Mouse (Mus musculus): ENCODE results near the gene Sirt4. TPM values are rescaled to one million over a fixed set of nuclear protein-coding genes. Genes with fewer than 3 reads are reported as not detected.

Sirt4 gene
- polyA plus RNA-seq, 1 experiment from 2014 or later = 20.0 TPM

DNA sequence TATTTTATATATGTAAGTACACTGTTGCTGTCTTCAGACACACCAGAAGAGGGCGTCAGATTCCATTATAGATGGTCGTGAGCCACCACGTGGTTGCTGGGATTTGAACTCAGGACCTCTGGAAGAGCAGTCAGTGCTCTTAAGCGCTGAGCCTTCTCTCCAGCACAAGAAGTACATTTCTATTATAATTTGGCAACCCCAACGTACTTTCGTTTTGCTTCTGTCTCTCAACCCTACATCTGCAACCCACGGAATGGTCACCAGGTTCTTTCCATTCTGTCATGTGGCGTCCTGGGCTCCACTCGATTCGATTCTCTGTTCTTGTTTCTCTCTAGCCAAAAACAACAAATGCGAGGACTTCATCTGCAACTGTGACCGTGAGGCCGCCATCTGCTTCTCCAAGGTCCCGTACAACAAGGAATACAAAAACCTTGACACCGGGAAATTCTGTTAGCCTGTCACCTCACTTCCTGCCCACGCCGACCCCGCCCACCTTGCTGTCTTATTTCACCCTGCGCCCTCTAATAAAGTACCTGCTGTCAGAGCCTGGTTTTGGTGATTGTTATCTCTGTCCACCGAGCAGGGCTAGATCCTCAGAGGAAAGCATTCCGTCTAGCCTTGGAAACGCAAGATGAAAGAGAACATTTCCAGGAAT is 10.2 kb downstream of the Sirt4 start:
- Histone ChIP-seq H3K27me3 (peaks cover 6% of the 10 kb centered on the region), H3K27ac (no peak overlapping the region), H3K4me2 (no peak overlapping the region), H3K4me1 (peaks cover 21% of the 10 kb centered on the region), H3K9me3 (no peaks in the 10 kb centered on the region), H3K36me3 (replicated peaks) (no peaks in the 10 kb centered on the region; the same call in 1 of the 2 replicates), H3K4me3 (replicated peaks) (no peak overlapping the region), H3K9ac (no peak overlapping the region)
- WGBS = 82% methylated on average over 22 of the region's 22 CpGs
- ATAC-seq (ENCODE audit: low FRiP score) = no peak

- no peak for ATAC-seq (ENCODE audit: low FRiP score)
- no peaks in the 10 kb centered on the region for H3K9me3 ChIP-seq
- WGBS = 71% methylated on average over 10 of the region's 10 CpGs
- H3K27ac ChIP-seq = no peak overlapping the region
- no peak overlapping the region for H3K9ac ChIP-seq
- no peak overlapping the region for H3K4me3 ChIP-seq (replicated peaks)
- no peak overlapping the region for H3K4me2 ChIP-seq
- peaks cover 21% of the 10 kb centered on the region for H3K4me1 ChIP-seq
- peaks cover 5% of the 10 kb centered on the region for H3K27me3 ChIP-seq
- no peaks in the 10 kb centered on the region; the same call in 1 of the 2 replicates for H3K36me3 ChIP-seq (replicated peaks)
These were observed 11.3 kb downstream of the Sirt4 start for GRCm38 (mm10) chr5:115473191-115473590.

DNA sequence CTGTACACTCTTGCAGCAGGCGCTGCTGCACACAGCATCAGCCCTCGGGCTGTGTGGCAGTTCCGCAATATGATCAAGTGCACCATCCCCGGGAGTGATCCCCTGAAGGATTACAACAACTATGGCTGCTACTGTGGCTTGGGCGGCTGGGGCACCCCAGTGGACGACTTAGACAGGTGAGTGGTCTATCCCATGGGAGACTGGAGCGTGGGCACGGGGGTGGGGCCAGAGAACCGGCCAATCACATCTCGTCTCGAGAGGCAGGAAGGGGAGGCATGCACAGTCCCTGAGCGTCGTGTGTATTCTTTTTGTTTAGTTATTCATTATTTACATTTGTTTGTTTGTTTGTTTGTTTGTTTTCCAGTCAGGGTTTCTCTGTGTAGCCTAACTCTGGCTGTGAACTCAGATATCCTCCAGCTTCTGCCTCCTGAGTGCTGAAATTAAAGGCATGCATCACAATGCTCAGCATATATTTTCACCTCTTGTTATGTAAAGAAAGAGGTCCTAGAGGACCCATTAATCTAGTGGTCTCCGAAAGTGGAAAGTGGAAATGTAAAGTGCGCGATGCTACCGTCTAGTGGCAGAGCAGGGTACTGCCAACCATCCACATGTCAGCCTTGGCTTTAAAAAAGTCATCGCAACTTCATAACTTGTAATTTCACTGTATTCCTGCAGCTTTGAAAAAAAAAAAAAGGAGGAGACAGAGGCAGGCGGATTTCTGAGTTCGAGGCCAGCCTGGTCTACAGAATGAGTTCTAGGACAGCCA is 13.6 kb downstream of the Sirt4 start:
- Histone ChIP-seq H3K9me3 (no peaks in the 10 kb centered on the region), H3K27ac (no peak overlapping the region), H3K27me3 (peaks cover 5% of the 10 kb centered on the region), H3K4me2 (no peak overlapping the region), H3K36me3 (replicated peaks) (no peaks in the 10 kb centered on the region), H3K9ac (no peak overlapping the region), H3K4me1 (peaks cover 17% of the 10 kb centered on the region), H3K4me3 (replicated peaks) (no peak overlapping the region)
- no peak for ATAC-seq (ENCODE audit: low FRiP score)
- 41% methylated on average over 20 of the region's 20 CpGs for WGBS

- Histone ChIP-seq H3K4me3 (replicated peaks) (no peak overlapping the region), H3K27me3 (peaks cover 4% of the 10 kb centered on the region), H3K9me3 (no peaks in the 10 kb centered on the region), H3K36me3 (replicated peaks) (no peaks in the 10 kb centered on the region), H3K9ac (no peak overlapping the region), H3K4me2 (no peak overlapping the region), H3K27ac (no peak overlapping the region), H3K4me1 (peaks cover 8% of the 10 kb centered on the region)
- 75% methylated on average over 6 of the region's 6 CpGs for WGBS
- no peak for ATAC-seq (ENCODE audit: low FRiP score)
These were observed 14.7 kb downstream of the Sirt4 start for GRCm38 (mm10) chr5:115469791-115470190.

DNA sequence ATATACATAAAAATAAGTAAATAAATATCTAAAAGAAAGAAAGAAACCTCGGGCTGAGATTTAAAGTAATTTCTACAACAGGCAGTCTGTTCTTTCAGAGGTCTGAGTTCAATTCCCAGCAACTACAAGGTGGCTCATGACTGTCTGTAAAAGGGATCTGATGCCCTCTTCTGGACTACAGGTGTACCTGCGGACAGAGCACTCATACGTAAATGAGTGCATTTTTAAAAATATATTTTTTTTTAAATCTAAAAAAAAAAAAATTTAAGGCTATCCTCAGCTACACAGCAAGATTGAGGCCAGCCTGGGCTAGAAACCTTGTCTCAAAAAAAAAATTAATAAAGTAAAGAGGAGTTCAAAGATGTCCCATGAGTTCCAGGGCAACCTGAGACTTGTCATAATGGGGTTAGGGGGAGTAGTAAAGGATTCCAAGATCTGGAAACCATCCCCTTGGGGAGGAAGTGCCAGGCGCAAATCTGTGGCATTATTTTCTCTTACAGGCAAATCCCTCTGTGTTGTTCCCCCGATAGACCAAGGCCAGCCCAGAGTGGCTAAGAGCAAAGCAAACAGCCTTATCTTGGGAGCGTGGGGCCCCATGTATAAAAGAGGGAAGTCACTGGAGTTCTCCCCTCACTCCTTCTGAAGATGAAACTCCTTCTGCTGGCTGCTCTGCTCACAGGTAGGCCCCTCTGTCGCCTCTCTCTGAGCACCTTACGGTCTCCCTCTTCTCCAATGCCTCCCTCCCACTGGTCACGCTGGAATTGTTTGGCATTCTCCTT is 18.7 kb downstream of the Sirt4 start, which contains the start of gene Pla2g1b:
Pla2g1b (plus strand) TSS at position 621 of the 779 bp plus-strand sequence.
- Histone ChIP-seq H3K27ac (no peak within 1 kb of the TSS), H3K4me2 (no peak within 1 kb of the TSS), H3K9me3 (no peaks in the 10 kb centered on the region), H3K4me1 (peaks cover 3% of the 10 kb centered on the region), H3K9ac (no peak within 1 kb of the TSS), H3K36me3 (replicated peaks) (no peaks in the 10 kb centered on the region), H3K4me3 (replicated peaks) (no peak within 1 kb of the TSS), H3K27me3 (no peaks in the 10 kb centered on the region)
- no peak for ATAC-seq (ENCODE audit: low FRiP score)
- 52% methylated on average over 9 of the region's 9 CpGs for WGBS

DNA sequence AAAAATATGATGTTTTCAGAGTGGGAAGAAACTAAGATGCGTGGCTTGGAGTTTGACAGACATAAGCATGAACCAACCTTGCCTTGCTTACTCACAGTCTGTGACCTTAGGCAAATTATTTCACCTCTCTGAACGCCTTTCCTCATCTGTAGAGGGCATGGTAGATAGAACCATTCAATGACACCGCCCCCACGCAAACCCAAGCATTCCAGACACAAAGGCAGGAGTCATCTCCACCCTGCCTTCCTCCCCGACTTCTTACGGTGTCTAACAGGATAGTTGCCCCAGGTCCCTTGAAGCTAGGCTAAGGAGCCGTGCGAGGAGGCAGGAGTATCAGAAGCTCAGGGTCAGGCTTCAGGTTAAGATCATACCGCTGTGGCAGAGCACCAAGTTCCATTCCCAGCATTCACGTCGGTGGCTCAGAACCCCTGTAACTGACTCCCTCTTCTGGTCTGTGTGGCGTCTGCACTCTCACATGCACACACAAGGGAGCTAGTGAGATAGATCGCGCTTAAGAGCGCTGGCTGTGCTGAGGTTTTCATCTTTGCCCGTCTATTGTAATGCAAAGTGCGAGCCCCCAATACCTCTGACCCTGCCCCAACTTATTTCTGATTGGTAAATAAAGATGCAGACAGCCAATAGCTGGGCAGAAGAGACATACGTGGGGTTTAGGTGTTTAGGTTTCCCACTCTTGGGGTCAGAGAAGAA is 20.0 kb downstream of the Sirt4 start:
- no peak overlapping the region for H3K4me2 ChIP-seq
- ATAC-seq (ENCODE audit: low FRiP score) = no peak
- WGBS = 77% methylated on average over 18 of the region's 18 CpGs
- no peak overlapping the region for H3K9ac ChIP-seq
- no peaks in the 10 kb centered on the region for H3K4me1 ChIP-seq
- no peak overlapping the region for H3K4me3 ChIP-seq (replicated peaks)
- H3K27ac ChIP-seq = no peak overlapping the region
- no peaks in the 10 kb centered on the region for H3K27me3 ChIP-seq
- no peaks in the 10 kb centered on the region for H3K9me3 ChIP-seq
- H3K36me3 ChIP-seq (replicated peaks) = no peaks in the 10 kb centered on the region

DNA sequence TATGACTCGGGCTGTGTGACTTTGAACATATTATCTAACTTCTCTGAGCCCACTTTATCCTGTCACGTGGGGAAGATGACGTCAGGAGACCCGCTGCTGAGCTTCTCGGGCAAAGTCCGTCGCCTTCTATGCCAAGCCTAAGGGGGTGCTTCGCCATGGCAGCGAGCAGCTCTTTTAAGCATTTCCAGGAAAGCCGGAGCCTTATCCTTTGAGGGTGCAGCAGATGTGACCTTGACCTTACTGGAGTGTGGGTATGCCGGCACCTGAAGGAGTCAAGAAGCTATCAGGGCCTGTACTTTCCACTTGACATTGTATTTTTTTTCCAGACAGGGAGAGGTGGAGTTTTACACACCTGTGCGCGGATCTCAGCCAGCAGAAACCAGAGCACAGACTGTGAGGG is 25.6 kb downstream of the Sirt4 start:
- H3K9ac ChIP-seq = no peak overlapping the region
- ATAC-seq (ENCODE audit: low FRiP score) = no peak
- no peak overlapping the region for H3K4me2 ChIP-seq
- H3K27me3 ChIP-seq = no peaks in the 10 kb centered on the region
- H3K36me3 ChIP-seq (replicated peaks) = peaks cover 11% of the 10 kb centered on the region
- H3K27ac ChIP-seq = no peak overlapping the region
- 76% methylated on average over 13 of the region's 13 CpGs for WGBS
- no peak overlapping the region for H3K4me3 ChIP-seq (replicated peaks)
- no peaks in the 10 kb centered on the region for H3K4me1 ChIP-seq
- H3K9me3 ChIP-seq = no peaks in the 10 kb centered on the region

- no peak for ATAC-seq (ENCODE audit: low FRiP score)
- H3K36me3 ChIP-seq (replicated peaks) = peaks cover 41% of the 10 kb centered on the region
- no peaks in the 10 kb centered on the region for H3K9me3 ChIP-seq
- H3K4me3 ChIP-seq (replicated peaks) = no peak overlapping the region
- H3K27ac ChIP-seq = 0 out of 2 replicates have a peak overlapping the region, but pooled peaks have one; percentile 47
- WGBS = 81% methylated on average over 7 of the region's 7 CpGs
- H3K4me2 ChIP-seq = no peak overlapping the region
- H3K4me1 ChIP-seq = no peaks in the 10 kb centered on the region
- H3K9ac ChIP-seq = no peak overlapping the region
- H3K27me3 ChIP-seq = no peaks in the 10 kb centered on the region
These were observed 28.7 kb downstream of the Sirt4 start for GRCm38 (mm10) chr5:115455838-115456237.

DNA sequence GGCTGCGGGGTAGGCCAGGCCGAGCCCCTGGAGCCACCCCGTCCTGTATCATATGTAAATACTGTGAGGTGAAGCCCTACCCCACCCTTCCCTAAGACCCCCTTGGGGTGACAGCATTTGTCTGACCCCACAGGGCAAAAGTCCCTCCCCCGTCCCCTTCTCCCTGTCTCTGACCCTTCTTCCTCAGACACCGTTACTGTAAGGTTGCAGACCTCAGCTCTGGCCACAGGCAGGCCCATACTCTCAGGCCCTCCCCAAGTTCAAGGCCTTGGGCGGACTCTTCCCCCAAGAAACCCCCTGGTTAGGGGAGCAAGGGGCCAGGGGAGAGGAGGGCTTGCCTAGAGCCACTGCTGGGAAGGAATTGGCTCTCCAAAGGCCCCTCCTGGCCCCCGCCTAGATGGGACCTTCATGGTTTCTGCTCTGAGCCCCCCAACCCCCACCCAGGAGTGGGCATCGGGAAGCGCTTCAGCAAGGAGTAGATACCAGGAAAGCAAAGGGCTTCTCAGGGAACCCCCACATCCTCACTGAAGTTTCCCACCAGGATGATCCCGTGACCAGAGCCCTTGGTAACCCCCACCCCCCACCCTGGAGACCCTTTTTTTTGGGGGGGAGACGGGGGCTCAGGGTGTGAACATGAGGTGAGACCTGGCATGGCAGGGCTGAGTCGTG is 30.0 kb downstream of the Sirt4 start:
- H3K4me1 ChIP-seq = no peaks in the 10 kb centered on the region
- no peak overlapping the region for H3K4me3 ChIP-seq (replicated peaks)
- peak; percentile 27; the same call in 1 of the 2 replicates for ATAC-seq (ENCODE audit: low FRiP score)
- no peaks in the 10 kb centered on the region for H3K9me3 ChIP-seq
- WGBS = 84% methylated on average over 12 of the region's 12 CpGs
- H3K36me3 ChIP-seq (replicated peaks) = peaks cover 54% of the 10 kb centered on the region
- H3K9ac ChIP-seq = no peak overlapping the region
- H3K4me2 ChIP-seq = no peak overlapping the region
- no peaks in the 10 kb centered on the region for H3K27me3 ChIP-seq
- H3K27ac ChIP-seq = peak overlapping the region; percentile 2; the same call in 1 of the 2 replicates

DNA sequence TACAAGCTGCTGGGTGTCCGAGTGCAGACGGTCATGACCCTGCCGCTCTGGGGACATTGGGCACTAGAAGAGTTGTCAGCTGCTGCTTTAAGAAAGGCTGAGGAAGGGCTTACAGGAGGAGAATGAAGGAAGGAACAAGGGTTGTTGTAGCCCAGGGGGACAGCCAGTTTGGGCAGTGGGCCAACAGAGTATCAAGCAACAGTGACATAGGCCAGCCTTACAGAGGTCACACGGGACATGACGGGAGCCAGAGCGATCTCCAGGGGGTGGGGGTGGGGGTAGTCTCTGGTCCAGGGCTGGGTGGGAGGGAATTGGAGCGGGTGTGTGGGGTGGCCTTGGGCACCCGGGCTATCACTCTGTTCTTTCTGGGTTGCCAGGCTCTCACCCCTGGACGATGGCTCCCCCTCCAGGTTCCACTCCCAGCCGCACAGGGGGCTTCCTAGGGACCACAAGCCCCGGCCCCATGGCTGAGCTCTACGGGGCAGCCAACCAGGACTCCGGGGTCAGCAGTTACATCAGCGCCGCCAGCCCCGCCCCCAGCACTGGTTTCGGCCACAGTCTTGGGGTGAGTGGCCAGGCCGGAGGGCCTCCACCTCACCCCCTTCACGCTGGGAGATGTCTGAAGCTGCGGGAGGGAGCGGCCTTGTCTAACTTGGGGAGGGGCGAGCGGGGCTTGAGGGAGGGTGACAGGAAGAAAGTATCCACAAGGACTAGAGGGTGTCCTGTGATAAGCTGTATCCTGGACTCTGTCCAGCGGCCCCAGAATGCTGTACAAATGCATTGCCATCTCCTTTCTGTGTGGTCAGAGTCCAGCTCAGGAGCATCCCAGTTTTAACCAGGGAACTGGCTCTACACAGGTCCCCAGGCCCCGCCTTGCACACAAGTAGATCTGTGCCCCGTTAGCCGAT is 33.9 kb downstream of the Sirt4 start:
- Histone ChIP-seq H3K4me3 (replicated peaks) (no peak overlapping the region), H3K9ac (no peak overlapping the region), H3K4me1 (no peaks in the 10 kb centered on the region), H3K27ac (peak overlapping the region; percentile 44; the same call in 1 of the 2 replicates), H3K36me3 (replicated peaks) (peaks cover 93% of the 10 kb centered on the region), H3K4me2 (no peak overlapping the region), H3K9me3 (no peaks in the 10 kb centered on the region), H3K27me3 (no peaks in the 10 kb centered on the region)
- no peak for ATAC-seq (ENCODE audit: low FRiP score)
- WGBS = 92% methylated on average over 27 of the region's 27 CpGs

DNA sequence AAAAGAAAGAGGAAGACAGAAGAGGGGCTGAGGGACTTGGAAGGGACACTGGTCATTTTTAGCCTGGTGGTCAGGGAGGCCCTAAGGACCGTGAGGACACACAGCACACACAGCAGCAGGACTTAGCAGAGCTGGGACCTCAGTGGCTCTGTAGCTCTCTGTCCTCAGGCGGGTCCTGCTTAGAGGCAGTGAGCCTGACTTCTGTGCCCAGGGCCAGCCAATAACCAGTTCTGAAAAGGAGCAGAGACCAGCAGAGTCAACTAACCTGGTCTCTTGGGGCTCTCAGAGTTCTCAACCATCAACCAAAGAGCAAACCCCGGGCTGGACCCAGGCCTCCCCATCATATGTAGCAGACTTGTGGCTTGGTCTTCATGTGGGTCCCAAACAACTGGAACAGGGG is 35.3 kb downstream of the Sirt4 start:
- Histone ChIP-seq H3K9ac (no peak overlapping the region), H3K4me3 (replicated peaks) (no peak overlapping the region), H3K36me3 (replicated peaks) (peaks cover 99% of the 10 kb centered on the region), H3K27me3 (no peaks in the 10 kb centered on the region), H3K4me1 (no peaks in the 10 kb centered on the region), H3K27ac (peak overlapping the region; percentile 6; the same call in 1 of the 2 replicates), H3K9me3 (no peaks in the 10 kb centered on the region), H3K4me2 (no peak overlapping the region)
- no peak for ATAC-seq (ENCODE audit: low FRiP score)
- 86% methylated on average over 3 of the region's 3 CpGs for WGBS
